Comparison of ENCODE assay signal across 9 mouse cellular contexts in genomic region chr8:47082201-47083027, GRCm38 (mm10).
DNase-seq lines count a peak whose midpoint lies in the region; ATAC-seq lines count a peak whose summit lies in the region.
"Had no signal": no experiment of that assay in that cellular context is flagged by ENCODE, and none has a peak within 500 bp of the region (broad histone marks: within the 10 kb centered on the region; RNA-seq: fewer than 3 reads in every experiment).

No protein-coding gene starts in this region.

- H3K9me3 ChIP-seq in embryonic facial prominence, embryonic 14.5 days (ENCODE audit: control insufficient read depth, low read length), result no peaks in the 10 kb centered on the region

- DNase-seq in kidney, adult 9 months, result peak; percentile 5
- no peak for DNase-seq in kidney, adult 18-20 months
- DNase-seq in brain, adult 2 months (ENCODE audit: low read depth, low spot score), result peak; percentile 44
- peak; percentile 95 for DNase-seq in embryonic facial prominence, embryonic 14.5 days (ENCODE audit: low spot score)
- DNase-seq in left cerebral cortex, postnatal 36 days (ENCODE audit: low spot score in 2 of 2), result peak; percentile 16 to 19
- no peak for DNase-seq in spleen, postnatal 4 days (ENCODE audit: low spot score in 2 of 2)
- no peak for DNase-seq in spleen, postnatal 36 days (ENCODE audit: low spot score in 2 of 2)
- no peak for DNase-seq in Muller cell, postnatal 12 days (ENCODE audit: inconsistent ontology term)

- ATAC-seq in embryonic facial prominence, embryonic 14.5 days (ENCODE audit: low read depth), result peak; percentile 79

- 49% methylated on average over 22 of the region's 22 CpGs for WGBS in embryonic facial prominence, embryonic 14.5 days

- H3K4me1 ChIP-seq in embryonic facial prominence, embryonic 14.5 days (ENCODE audit: control insufficient read depth, insufficient read depth, low read length), result peaks cover 22% of the 10 kb centered on the region

- intact Hi-C loops in left cerebral cortex, postnatal 36 days (cut with DNase I), result no loop called here

- peak overlapping the region; percentile 42 for H3K4me2 ChIP-seq in embryonic facial prominence, embryonic 14.5 days (ENCODE audit: low read depth, low read length)

- H3K27ac ChIP-seq in embryonic facial prominence, embryonic 14.5 days (replicated peaks; ENCODE audit: low read depth, low read length), result peak overlapping the region; percentile 63
- H3K27ac ChIP-seq: liver, embryonic 14.5 days had no signal

- H3K9ac ChIP-seq in embryonic facial prominence, embryonic 14.5 days (ENCODE audit: low read depth, low read length), result no peak overlapping the region
- H3K9ac ChIP-seq: liver, embryonic 14.5 days had no signal

- H3K36me3 ChIP-seq in embryonic facial prominence, embryonic 14.5 days (ENCODE audit: control insufficient read depth, insufficient read depth, low read length), result no peaks in the 10 kb centered on the region

- H3K4me3 ChIP-seq in embryonic facial prominence, embryonic 14.5 days (ENCODE audit: low read depth, low read length), result no peak overlapping the region

- H3K27me3 ChIP-seq in embryonic facial prominence, embryonic 14.5 days (replicated peaks; ENCODE audit: control insufficient read depth, insufficient read depth, low read length), result no peaks in the 10 kb centered on the region

Comparison
In these comparisons a context has a peak if more than half of its experiments do, and no peak if none do; other contexts are left out.
1. DNase-seq: peak in kidney, adult 9 months (single experiment), brain, adult 2 months (single experiment), embryonic facial prominence, embryonic 14.5 days (single experiment) and left cerebral cortex, postnatal 36 days (2 of 2); none in kidney, adult 18-20 months (single experiment), spleen, postnatal 4 days (0 of 2), spleen, postnatal 36 days (0 of 2) and Muller cell, postnatal 12 days (single experiment).